Mouse (Mus musculus): Measurements from ENCODE around the gene Spag16. TPM values are rescaled to one million over a fixed set of nuclear protein-coding genes. Genes with fewer than 3 reads are reported as not detected.
"Not testable (repeated sequence)": the region's sequence is repeated elsewhere in the genome, so short reads cannot be mapped to it uniquely, and the experiment has no call there.

The Spag16 gene
- not detected in 2 replicates for total RNA-seq (2017)

DNA sequence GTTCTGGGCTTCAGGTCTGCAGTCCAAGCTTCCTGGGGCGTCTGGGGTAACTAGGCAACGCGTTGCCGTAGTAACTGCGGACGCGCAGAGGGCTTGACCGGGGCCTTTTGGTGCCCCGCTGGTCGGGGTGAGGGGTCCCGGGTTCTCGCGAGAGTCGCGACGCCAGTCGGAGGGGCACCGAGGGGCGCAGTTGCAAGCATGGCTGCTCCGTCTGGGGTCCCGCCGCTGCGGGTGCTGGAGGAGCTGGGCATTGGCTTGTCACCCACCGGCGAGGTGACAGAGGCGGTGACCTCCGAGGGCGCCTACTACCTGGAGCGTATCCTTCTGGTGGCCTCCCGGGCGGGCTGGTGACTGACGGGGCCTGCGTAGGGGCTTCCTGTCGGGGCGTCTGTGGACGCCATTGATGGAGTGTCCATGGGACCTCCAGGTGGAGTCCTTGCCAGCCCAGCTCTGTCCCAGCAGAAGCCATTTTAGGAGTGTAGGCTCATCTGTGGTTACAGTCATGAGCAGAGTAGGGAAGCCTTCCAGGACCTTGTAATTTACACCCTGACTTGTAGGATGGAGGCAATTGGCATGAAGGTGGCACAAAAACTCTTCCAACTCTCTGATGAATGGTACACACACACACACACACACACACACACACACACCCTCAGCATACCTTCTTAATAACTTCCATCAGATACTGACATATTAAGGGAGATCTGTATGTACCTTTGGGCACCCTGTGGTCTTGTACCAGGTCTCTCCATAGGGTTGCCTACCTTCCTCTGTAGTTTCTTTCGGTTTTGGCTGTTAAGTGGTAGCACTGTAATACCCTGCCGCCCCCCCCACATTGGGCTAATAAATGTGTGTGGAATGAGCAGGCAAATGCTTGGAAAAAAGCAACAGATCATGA is at the start of gene Spag16:
Gene Spag16, plus strand, starts transcription at position 165 of the 898 bp plus-strand sequence.
- ATAC-seq (replicated peaks in 1 of 2; ENCODE audit: insufficient read depth in 1 of 2, low FRiP score in 2 of 2, low TSS enrichment in 1 of 2, low read depth in 1 of 2, poor library complexity in 2 of 2, severe bottlenecking in 2 of 2), result peak; percentile 29 to 45; a peak in 2 of 4 replicates

DNA sequence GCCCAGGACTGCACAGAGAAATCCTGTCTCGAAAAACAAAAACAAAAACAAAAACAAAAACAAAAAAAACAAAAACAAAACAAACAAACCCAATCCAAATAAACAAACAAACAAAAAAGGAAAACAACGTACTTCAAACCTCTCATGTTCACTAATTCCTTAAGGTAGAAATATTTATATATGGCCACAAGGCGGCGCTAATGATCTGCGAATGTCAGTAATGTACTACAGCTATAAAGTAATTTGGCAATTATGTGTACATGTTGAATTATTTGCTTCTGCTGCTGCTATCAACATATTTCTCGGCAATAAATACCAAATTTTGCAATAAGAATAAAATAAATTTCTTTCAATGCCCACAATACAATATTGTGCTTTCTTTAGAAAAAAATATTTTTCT is 41.6 kb upstream of the Spag16 start:
- peak in 1 of 2 experiments; percentile 56; a peak in 3 of 4 replicates for ATAC-seq (replicated peaks in 1 of 2; ENCODE audit: insufficient read depth in 1 of 2, low FRiP score in 2 of 2, low TSS enrichment in 1 of 2, low read depth in 1 of 2, poor library complexity in 2 of 2, severe bottlenecking in 2 of 2)

DNA sequence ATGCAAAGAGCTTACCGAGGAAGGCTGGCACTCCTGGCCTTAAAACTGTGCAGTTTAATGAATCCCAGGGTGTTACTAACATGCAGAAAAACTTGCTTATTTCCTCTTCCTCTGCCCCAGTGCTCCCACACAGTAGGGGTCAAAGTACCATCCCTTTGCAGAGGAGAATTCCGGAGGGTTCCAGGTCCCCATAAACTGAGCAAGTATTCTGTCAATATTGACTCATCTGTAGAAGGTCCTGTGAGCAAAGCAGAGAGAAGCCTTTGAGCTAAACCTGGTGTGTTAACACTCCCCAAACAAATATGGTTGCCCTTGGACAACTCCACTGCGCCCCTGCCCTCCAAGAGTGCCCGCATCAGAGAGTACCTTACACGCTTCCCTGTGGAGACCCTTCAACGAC is 40.1 kb upstream of the Spag16 start:
- ATAC-seq (replicated peaks in 1 of 2; ENCODE audit: insufficient read depth in 1 of 2, low FRiP score in 2 of 2, low TSS enrichment in 1 of 2, low read depth in 1 of 2, poor library complexity in 2 of 2, severe bottlenecking in 2 of 2), result no peak

DNA sequence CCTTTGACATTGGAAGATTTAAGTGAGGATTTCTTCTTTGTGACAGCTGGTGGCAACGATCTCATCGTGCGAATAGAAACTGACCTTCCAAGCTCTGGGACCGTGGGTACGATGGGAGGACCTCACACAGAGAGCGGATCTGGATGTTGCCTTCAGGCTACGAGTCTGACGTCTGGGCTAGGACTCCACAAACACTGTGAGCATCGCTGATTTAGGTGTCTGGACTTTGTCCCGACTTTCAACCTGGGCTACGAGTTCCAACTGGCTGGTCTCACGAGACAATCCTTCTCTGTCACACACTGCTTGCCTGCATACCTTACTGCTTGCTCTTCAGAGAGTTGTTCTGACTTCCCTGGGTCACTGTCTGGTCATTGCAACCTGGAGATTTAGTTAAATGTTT is 39.4 kb upstream of the Spag16 start:
- no peak for ATAC-seq (replicated peaks in 1 of 2; ENCODE audit: insufficient read depth in 1 of 2, low FRiP score in 2 of 2, low TSS enrichment in 1 of 2, low read depth in 1 of 2, poor library complexity in 2 of 2, severe bottlenecking in 2 of 2)

DNA sequence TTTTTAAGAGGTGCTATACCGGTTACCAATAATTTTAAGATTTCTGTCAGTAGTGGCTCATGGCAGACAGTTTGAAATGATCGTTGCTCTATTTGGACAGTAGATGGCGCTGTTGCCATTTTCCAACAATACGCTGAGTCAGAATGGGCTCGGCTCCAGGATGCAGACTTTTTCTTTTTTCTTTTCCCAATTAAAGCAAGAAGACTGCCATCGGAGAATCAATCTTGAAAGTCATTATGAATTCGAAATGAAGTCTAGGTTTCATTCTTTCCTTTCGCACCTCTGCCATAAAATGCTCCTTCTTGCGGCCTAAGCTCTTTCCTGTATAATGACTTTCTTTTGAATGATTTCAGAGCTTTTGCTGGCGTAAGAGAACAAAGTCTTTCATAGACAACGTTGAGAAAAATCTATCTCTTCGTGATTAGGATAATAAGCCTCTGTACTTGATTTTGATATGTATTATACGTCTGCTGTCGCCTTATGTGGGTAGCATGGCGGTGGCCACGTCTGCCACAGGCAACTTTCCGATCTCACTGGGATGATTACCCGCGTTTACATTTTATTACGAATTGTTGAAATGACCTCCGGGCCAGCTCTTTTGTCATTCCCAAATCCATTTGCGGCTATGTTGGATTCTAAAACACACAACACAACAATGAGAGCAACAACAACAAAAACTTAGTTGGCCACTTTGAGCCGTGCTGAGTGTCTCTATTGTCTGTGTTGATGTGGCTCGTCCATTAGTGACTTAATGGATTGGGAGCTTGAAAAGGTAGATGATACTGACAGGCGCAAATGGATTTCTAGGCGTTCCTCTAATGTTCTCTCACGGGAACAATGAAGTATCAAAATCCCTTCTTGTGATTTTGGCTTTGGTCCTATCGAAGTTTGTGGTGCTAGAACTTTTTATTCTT is 36.2 kb upstream of the Spag16 start:
- peak; percentile 73 to 83; a peak in 3 of 4 replicates for ATAC-seq (replicated peaks in 1 of 2; ENCODE audit: insufficient read depth in 1 of 2, low FRiP score in 2 of 2, low TSS enrichment in 1 of 2, low read depth in 1 of 2, poor library complexity in 2 of 2, severe bottlenecking in 2 of 2)

DNA sequence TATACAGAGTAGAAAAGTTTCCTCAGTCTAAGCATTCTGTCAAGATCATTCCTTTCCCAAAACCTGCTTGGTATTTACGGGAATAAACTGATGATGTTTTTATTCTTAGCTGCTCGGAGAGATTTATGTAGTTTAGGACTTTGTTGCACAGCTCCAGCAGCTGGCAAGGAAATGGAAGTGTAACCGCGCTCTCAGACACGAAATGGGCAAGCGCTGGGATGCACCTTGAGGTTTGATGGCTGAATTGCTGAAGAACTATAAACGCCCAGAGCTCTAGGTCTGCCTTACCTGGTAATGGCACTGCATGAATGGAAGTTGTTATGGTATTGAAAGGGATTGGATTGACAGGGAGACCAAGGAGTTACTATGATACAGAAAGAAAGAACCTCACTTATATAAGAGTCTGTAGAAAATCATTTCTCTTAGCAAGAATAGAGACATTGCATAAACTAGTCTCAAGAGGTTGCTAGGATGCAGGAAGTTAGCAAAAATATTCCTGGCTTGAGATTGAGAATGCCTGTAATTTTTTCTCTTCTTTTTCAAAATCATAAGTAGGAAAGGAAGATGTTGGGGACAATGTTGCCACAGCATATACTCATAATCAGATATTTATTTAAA is 27.7 kb upstream of the Spag16 start:
- no peak for ATAC-seq (replicated peaks in 1 of 2; ENCODE audit: insufficient read depth in 1 of 2, low FRiP score in 2 of 2, low TSS enrichment in 1 of 2, low read depth in 1 of 2, poor library complexity in 2 of 2, severe bottlenecking in 2 of 2)

DNA sequence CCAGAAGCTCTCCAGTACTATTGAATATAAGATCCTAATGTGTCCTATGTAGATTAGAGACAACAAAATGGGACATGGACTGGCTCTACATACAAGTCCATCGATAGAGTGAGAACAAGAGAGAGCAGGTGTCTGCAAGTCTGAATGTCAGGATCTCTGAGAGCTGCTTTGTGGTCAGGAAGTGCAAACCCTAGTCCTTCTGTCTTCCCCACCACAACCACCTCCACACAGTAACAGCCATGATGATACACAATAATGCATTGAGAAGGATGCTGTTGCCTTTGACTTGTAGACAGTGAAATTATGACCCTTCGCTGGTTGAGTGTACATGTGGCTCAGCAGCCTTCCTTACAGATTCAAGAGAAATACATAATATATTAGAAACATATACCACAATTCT is 16.6 kb upstream of the Spag16 start:
- peak; percentile 39 to 49; a peak in 3 of 4 replicates for ATAC-seq (replicated peaks in 1 of 2; ENCODE audit: insufficient read depth in 1 of 2, low FRiP score in 2 of 2, low TSS enrichment in 1 of 2, low read depth in 1 of 2, poor library complexity in 2 of 2, severe bottlenecking in 2 of 2)

DNA sequence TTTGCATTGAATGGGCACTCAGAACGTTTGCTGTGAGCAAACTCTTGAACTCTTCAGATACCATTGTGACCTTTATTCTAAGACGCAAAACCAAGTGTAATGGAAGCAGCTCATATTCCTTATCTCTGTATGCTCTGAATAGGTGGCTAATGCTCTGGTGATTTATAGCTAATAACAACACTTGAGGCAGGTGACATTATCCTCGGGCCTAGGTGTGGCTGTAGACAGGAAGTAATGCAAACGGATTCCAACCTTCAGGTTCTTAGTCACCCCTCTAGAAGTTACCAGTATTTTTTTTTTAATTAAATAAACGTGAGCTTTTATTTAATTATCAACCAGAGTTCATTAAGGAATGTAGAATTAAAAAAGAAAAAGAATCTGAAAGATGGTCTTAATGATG is 1.1 kb upstream of the Spag16 start:
- ATAC-seq (replicated peaks in 1 of 2; ENCODE audit: insufficient read depth in 1 of 2, low FRiP score in 2 of 2, low TSS enrichment in 1 of 2, low read depth in 1 of 2, poor library complexity in 2 of 2, severe bottlenecking in 2 of 2), result not testable (repeated sequence)

DNA sequence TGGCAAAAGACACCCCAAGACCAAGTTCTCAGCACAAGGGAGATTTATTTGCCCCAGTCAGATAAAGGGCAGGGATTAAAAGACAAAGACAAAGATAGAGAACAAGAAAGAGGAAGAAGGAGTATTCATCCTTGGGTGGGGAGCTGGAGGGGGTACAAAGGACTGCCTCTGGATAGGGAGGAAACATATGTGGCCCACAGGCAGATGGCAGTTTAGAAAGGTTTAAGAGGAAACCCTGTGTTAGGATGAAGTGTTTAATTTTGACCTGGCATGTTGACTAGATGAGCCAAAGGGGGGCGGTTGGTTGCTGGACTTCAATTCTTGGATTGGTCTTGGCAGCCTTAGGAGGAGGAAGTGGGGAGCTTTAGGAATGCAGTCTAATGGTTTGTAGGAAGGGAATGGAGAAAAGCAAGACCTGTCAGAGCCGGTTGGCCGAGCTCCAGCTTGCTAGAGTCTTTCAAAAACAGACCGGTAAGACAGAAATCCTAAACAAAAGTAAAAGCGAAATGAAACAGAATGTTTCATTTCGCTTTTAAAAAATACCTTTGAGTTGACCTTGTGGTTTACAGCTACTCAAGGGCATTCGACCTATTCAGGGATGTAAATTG is 2.2 kb downstream of the Spag16 start:
- peak; percentile 57 to 75 for ATAC-seq (replicated peaks in 1 of 2; ENCODE audit: insufficient read depth in 1 of 2, low FRiP score in 2 of 2, low TSS enrichment in 1 of 2, low read depth in 1 of 2, poor library complexity in 2 of 2, severe bottlenecking in 2 of 2)

DNA sequence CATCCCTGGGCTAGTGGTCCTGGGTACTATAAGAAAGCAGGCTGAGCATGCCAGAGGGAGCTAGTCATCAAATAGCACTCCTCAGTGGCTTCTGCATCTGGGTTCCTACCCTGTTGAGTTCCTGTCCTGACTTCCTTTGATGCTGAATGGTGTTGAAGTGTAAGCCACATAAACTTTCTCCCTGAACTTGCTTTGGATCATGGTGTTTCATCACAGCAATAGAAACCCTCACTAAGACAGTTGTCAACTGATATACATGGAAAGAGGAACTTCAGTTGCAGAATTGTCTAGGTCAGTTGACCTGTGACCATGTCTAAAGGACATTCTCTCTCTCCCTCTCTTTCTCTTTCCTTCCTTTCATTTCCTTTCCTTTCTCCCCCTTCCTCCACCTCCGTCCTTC is 3.8 kb downstream of the Spag16 start:
- ATAC-seq (replicated peaks in 1 of 2; ENCODE audit: insufficient read depth in 1 of 2, low FRiP score in 2 of 2, low TSS enrichment in 1 of 2, low read depth in 1 of 2, poor library complexity in 2 of 2, severe bottlenecking in 2 of 2), result 0 out of 4 replicates have a peak, but pooled peaks of 1 of the 2 experiments have one; percentile 12

DNA sequence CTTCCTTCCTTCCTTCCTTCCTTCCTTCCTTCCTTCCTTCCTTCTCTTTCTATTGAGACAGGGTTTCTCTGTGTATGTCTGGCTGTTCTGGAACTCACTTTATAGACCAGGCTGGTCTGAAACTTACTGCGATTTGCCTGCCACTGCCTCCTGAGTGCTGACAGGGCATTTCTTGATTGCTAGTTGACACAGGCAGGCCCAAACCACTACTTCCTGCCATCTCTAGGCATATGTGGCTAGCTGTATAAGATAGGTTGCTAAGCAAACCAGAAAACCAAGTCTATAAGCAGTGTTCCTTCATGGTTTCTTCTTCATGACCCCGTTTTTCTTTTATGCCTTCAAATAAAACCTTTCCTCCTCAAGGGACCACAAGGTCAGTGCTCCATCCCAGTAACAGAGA is 4.2 kb downstream of the Spag16 start:
- no peak; a peak in 1 of 4 replicates for ATAC-seq (replicated peaks in 1 of 2; ENCODE audit: insufficient read depth in 1 of 2, low FRiP score in 2 of 2, low TSS enrichment in 1 of 2, low read depth in 1 of 2, poor library complexity in 2 of 2, severe bottlenecking in 2 of 2)

DNA sequence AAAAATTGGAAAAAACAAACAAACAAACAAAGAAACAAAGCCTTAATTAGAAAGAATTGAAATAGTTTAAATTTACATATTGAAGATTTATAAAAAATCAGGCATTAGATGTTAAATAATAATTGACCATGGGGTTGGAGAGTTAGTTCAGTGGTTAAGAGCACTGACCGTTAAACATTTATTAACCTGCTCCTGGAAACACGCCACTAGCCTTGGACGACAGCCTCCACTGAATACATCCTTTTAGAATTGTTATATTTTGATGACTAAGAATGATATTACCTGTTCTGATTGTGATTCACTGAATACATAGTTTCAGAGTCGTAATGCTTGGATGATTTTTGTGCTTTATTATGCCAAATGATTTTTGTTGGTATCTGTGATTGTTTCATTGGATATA is 6.7 kb downstream of the Spag16 start:
- not testable (repeated sequence) for ATAC-seq (replicated peaks in 1 of 2; ENCODE audit: insufficient read depth in 1 of 2, low FRiP score in 2 of 2, low TSS enrichment in 1 of 2, low read depth in 1 of 2, poor library complexity in 2 of 2, severe bottlenecking in 2 of 2)

DNA sequence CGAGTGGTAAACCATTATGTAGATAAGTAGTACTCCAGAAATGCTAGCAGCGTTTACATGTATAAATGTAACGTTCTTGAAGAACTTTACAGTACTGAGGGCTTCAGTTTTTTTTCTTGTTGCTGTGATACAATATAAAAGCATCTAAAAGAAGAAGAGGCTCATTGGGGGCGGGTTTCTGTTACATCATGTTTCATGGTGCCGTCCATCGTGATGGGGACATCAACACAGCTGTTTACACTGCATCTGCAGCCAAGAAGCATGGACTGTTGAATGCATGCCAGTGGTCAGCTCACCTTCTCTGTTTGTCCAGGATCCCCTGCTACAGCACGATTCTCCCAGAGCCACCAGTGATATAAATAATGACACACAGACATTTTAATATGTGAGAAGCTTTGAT is 26.7 kb downstream of the Spag16 start:
- no peak for ATAC-seq (replicated peaks in 1 of 2; ENCODE audit: insufficient read depth in 1 of 2, low FRiP score in 2 of 2, low TSS enrichment in 1 of 2, low read depth in 1 of 2, poor library complexity in 2 of 2, severe bottlenecking in 2 of 2)

DNA sequence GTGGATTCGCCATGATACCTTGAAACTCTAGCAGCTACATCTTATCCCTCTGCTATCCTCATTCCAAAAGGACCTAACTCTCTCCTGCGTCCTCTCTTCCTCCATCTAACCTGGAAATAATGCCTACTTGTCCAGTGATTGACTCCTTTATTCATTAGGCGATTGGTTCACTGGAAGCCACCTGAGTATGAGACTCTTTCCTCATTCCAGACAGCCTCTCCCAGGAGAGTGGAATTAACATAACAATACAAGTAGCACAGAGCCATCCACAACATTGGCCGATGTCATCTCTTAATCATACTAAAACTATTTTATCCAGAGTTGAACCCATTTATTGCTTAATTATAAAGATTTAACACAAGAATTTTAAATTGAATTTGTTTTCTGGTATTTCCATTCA is 41.0 kb downstream of the Spag16 start:
- no peak for ATAC-seq (replicated peaks in 1 of 2; ENCODE audit: insufficient read depth in 1 of 2, low FRiP score in 2 of 2, low TSS enrichment in 1 of 2, low read depth in 1 of 2, poor library complexity in 2 of 2, severe bottlenecking in 2 of 2)

DNA sequence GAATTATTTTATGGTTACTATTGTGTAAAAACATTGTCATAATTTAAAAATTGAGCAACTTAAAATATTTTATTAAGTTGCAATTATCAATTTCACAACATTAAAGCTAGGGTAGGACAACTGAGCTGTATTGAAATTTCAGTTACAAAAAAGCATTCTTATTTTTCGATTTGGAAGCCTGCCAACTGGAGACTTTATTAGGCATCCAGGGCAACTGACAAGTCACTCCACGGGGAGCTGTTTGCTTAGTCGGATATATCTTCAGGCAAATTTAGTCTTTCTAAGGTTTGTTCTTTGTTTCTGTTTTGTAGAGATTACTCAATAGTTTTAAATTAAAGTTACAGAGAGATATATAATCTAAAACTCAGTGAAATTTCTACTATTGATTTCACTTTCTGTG is 129.8 kb downstream of the Spag16 start:
- no peak for ATAC-seq (replicated peaks in 1 of 2; ENCODE audit: insufficient read depth in 1 of 2, low FRiP score in 2 of 2, low TSS enrichment in 1 of 2, low read depth in 1 of 2, poor library complexity in 2 of 2, severe bottlenecking in 2 of 2)

DNA sequence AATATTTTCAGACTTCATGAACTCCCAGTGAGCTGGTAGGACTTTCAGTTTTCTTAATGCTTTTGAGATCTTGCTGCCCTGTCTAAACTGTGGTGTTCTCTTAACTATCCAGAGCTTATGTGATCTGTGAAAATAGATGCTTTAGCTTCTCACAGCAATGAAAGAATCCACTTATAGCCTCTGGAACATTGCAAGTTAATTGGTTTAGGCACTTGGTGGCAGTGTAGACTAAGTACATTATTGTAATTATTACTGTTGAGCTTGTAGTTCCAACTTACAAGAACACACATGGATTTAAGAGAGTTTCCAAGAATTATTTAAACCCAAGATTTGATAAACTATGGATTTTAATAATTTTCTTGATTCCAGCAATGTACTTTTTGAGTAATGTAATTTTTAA is 170.1 kb downstream of the Spag16 start:
- ATAC-seq (replicated peaks in 1 of 2; ENCODE audit: insufficient read depth in 1 of 2, low FRiP score in 2 of 2, low TSS enrichment in 1 of 2, low read depth in 1 of 2, poor library complexity in 2 of 2, severe bottlenecking in 2 of 2), result no peak

DNA sequence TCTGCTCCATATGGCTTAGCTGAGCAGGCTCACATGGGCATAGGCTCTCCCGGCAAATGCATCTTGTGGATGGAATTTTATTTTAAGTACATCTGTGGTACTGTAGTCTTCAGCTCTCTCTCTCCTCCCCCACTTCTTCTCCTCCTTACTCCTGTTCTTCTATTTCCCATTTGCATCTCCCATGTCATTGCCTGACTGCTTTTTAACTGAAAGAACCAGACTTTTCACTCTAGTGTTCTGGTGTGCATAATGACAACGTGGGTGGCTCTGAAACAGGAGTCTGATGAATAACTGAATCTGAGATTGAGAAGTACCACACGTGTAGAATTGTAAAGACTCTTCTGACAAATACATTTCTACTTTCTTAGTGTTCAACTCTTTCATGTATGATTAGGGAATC is 186.2 kb downstream of the Spag16 start:
- no peak for ATAC-seq (replicated peaks in 1 of 2; ENCODE audit: insufficient read depth in 1 of 2, low FRiP score in 2 of 2, low TSS enrichment in 1 of 2, low read depth in 1 of 2, poor library complexity in 2 of 2, severe bottlenecking in 2 of 2)

Measured in hematopoietic stem cell, adult 5-6 weeks (primary cell).